Mouse (Mus musculus) frontal cortex, adult 2 months (tissue): ENCODE data around the gene Flvcr1. TPM values are rescaled to one million over a fixed set of nuclear protein-coding genes. Genes with fewer than 3 reads are reported as not detected.
"Not testable (repeated sequence)": the region's sequence is repeated elsewhere in the genome, so short reads cannot be mapped to it uniquely, and the experiment has no call there.

ENCODE experiments used
- DNase-seq, 2 experiments: peaks; one replicate each; pipeline ENCODE4 v3.0.0; 2022; ENCODE audit warnings: low spot score in 1 of 2; ENCODE audit errors: extremely low spot score in 1 of 2
- polyA plus RNA-seq: library from polyadenylated mRNA; depleted of rRNA; stranded (reverse); fragments of >200 nt; gene quantifications from 2 replicates; pipeline ENCODE4 v1.2.3, GENCODE M21; 2012

Gene Flvcr1
- polyA plus RNA-seq, 1 experiment: 19.5 TPM

GRCm38 (mm10) chr1:191042106-191042505 lies 16.1 kb upstream of the Flvcr1 start:
- DNase-seq: no peak

GRCm38 (mm10) chr1:191041352-191041751 lies 15.4 kb upstream of the Flvcr1 start:
- DNase-seq: no peak

DNA sequence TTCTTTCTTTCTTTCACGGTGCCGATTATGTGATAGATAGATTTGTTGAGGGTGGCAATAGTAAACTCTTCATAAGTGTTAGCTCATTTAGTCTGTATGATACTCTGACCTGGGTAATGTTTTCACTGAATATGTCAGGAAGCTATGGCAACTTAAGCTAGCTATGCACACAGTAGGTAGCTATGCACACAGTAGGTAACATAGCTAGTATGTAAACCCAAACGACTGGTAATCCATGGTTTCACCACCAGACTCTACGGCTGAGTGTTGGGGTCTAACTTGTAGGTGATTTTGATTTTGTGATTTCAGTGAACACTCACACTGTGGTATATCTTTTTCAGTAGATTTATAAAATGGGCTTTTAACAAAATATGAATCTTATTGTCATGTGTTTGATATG lies 12.0 kb upstream of the Flvcr1 start:
- DNase-seq: no peak

DNA sequence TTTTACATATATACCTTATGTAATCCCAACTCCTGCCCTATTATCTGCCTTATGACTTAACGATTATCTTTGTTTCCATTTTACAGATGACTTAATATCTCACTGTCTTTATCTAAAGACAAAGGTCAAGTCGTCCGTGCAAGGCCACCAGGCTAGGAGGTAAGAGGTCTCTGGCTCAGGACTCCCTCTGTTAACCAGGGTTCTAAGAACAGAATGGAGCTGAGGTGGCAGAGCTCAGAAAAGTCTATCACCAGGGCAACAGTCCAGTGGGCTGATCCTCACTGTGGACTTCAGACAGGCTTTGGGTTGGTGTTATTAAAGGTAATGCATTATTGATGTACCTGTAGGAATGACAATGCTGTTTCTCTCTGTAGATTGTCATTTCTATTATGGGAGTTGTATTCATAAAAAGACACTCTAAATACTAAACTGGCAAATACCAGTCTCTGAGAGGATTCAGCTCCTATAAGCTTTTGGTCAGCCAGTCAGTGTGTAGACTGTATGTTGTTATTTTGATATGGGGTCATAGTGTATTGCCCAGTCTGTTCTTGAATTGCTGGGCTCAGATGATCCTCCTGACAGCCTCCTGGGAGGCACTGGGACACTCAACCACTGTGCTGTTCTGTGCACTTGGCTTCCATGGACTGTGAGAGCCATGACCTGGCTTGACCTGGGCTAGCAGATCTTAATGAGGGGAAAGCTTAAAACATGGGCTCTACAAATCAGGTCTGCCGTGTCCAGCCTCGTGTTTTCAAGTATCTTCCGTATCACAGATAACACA lies 10.8 kb upstream of the Flvcr1 start, which contains the start of gene Spata45:
Spata45 (plus strand) TSS at position 86 of the 781 bp plus-strand sequence.
- no peak for DNase-seq

DNA sequence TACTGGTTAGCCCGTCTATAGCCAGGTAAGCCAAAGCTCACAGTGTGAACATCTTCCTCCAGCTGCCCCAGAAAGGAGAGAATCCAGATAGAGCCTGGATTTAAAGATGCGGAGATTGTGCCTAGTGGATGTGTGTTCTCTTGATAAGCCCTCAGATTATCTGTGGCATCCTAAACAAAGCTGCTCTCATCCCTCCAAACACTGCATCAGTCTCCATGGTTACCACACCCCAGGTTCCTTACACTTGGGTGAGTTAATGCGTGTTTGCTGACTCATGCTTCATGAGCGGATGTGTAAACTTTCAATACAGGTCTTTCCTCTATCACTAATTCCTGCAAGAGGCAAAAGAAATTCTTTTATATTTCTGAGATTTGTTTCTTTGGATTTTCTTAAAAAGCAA lies 9.7 kb upstream of the Flvcr1 start:
- peak in 1 of 2 experiments; percentile 22 for DNase-seq

DNA sequence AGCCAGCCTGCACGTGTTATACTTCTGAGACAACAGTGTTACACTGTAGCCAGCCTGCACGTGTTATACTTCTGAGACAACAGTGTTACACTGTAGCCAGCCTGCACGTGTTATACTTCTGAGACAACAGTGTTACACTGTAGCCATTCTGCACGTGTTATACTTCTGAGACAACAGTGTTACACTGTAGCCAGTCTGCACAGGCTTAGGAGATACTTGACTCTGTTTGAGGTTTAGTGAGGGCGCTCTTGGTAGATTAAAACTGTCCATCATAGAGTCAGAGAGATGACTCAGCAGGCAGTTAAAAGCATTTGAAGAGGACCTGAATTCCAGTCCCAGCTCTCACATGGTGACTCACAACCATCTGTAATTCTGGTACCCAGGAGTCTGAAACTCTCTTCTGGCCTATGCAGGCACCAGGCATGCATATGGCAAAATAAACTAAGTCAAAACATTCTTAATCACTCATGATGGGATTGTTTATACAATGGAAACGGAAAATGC lies 5.0 kb upstream of the Flvcr1 start:
- peak in 1 of 2 experiments; percentile 20 for DNase-seq

DNA sequence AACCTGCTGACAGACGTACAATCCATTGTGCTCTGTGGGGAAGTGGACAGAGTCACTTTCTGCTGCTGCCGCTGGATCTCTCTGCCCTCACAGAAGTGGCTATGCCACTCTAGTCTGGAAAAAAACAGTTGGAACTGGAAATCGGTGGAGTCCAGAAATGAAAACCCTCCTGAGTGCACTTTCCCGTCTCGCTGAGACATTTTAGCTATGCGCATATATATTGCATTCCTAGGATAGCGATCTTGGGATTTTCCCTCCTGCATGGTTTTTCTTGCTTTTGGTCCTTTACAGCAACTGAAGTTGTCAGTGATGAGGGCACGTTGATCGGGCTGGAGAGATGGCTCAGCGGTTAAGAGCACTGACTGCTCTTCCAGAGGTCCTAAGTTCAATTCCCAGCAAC lies 4.2 kb upstream of the Flvcr1 start:
- DNase-seq: no peak

DNA sequence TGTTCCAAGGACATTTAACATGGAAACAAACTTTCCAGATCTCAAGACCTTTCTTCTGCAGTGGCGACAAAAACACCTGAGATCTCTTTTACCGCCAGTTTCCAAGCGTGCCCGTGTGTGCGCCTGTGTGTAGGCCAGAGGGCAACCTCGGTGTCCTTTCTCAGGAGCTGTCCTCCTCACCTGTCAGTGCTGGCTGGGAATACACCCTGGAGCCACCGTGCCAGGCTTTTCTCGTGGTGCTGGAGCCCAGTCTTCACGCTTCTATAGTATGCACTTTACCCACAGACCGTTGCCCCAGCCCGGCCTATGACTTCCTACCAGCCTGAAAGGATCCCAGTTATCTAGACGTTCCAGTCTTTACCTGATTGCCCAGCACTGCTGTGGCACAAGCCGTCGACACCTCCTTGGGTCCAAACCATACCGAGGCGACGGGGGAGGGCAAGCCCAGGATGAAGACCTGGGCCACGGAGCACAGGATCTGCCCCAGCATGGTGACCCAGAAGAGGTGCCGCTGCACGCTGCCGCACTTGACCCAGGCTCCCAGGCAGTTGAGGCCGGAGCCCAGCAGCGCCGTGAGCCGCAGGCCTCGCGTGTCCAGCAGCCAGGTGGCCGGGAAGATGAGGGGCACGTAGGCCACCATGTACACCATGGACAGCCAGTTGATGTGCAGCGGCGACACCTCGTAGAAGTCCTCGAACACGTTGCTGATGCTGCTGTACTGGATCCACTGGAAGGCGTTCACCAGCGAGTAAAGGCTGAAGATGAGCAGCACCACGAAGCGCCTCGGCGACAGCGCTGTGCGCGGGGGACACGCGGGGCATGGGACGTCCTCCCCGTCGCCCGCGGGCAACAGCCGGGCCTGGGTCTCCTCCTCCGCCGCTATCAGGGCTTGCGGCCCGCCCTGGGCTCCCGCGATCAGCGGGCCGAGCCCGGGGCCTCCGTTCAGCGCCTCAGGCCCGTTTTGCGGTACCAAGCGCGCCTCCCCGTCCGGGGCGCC lies 644 bp downstream of the Flvcr1 start:
- DNase-seq: peak in 1 of 2 experiments; percentile 34

DNA sequence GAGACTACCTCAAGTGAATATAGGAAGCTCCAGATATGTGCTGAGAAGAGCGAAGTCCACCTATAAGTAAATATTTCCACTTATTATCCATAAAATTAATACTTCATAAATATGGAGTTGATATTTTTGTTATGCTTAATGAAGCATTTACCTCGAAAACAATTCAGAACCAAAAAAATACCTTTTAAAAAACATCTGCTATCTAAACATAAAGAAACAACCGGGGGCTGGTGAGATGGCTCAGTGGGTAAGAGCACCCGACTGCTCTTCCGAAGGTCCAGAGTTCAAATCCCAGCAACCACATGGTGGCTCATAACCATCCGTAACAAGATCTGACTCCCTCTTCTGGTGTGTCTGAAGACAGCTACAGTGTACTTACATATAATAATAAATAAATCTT lies 2.2 kb downstream of the Flvcr1 start:
- DNase-seq: not testable (repeated sequence)

DNA sequence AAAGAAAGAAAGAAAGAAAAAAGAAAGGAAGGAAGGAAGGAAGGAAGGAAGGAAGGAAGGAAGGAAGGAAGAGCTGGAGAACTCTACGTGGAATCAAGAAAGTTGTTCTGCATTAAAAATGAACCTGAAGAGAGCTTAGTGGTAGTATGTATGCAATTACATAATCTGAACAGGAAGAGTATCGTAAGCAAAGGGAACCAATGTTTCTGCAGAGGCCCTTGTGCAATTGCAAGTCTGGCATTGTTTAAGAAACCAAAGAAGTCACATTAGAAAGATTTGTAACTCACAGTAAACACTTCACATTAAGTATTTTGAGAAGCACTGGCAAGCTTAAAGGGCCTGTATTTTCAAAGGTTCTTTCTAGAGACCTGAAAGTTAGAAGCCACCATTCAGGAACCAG lies 2.8 kb downstream of the Flvcr1 start:
- no peak for DNase-seq

GRCm38 (mm10) chr1:191021016-191021415 lies 4.9 kb downstream of the Flvcr1 start:
- no peak for DNase-seq

- DNase-seq: no peak
Measured at GRCm38 (mm10) chr1:191020217-191020924, 5.6 kb downstream of the Flvcr1 start.

- DNase-seq: no peak
Measured at GRCm38 (mm10) chr1:191019803-191020202, 6.2 kb downstream of the Flvcr1 start.

GRCm38 (mm10) chr1:191014271-191014670 lies 11.7 kb downstream of the Flvcr1 start:
- no peak for DNase-seq

DNA sequence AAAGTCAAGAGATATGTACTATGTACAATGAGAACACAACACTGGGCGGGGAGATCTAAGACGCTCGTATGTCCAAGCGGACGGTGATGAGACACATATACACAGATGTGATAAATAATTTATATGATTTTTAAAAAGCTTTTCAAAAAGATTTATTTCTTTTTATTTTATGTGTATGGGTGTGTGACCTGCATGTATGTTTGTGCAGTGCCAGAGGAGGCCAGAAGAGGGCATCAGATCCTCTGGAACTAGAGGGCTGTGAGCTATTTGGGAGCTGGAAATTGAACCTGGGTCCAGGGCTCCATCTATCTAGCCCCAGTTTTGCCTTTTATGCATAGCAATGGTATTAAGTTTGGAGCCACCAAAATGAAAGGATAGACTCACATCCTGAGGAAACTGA lies 17.3 kb downstream of the Flvcr1 start:
- no peak for DNase-seq

DNA sequence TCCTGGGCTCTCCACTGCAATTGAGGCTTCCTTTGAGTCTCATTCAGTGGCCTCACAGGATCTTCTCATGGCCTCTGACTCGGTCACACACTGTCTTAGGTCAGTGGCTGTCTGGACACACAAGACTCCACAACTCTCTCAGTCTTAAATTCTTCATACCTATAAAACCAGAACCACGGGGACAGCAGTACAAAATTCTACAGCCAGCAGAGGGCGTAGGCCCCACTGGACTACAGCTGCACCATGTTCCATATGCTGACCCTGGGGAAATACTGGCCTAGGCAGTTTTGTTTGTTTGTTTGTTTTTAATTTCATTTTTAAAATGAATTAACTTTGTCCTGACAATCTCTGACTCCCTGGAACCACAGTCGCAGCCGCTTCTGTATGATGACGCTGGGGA lies 23.8 kb downstream of the Flvcr1 start:
- no peak for DNase-seq

- DNase-seq: no peak
Measured at GRCm38 (mm10) chr1:191000686-191001085, 25.3 kb downstream of the Flvcr1 start.

- no peak for DNase-seq
Measured at GRCm38 (mm10) chr1:190998027-190998426, 27.9 kb downstream of the Flvcr1 start.

DNA sequence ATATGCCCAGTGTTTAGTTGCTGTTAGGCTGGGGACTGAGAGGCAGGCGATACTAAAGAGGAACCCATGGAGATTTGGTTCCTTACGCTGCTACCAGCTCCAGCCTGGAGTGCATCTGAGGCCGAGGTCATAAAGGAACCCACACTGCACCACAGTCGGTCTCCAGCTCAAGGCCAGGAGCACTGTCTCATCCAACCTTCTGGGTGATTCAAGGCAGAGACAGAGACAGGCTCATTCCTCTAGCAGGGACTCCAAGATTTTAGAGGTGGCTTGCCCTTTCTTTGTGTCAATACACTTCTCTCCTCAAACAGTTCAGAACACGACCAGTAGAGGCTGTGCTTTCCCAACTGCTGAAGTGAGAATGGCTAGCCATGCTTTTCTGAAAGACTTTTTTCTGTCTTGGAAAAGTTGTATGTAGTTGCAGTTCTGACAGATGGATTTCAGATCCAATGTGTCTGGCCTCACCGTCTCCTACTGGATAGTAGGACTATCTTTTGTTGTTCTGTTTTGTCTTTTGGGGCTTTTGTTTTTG lies 29.5 kb downstream of the Flvcr1 start:
- DNase-seq: no peak

- DNase-seq: peak in 1 of 2 experiments; percentile 44
Measured at GRCm38 (mm10) chr1:190995548-190995947, 30.4 kb downstream of the Flvcr1 start.
